Mouse (Mus musculus) midbrain, postnatal 0 days (tissue): Measurements from ENCODE around the gene Klf16. TPM values are rescaled to one million over a fixed set of nuclear protein-coding genes. Genes with fewer than 3 reads are reported as not detected.

Experiments used
- ATAC-seq: fragments of 200-750 bp; cut with Nextera tagmentation; 2 replicates; pipeline ENCODE4 v1.8.0; 2017; ENCODE audit warnings: moderate number of reproducible peaks, mild to moderate bottlenecking, moderate TSS enrichment, moderate library complexity; ENCODE audit not compliant: low FRiP score
- DNase-seq: peaks from one replicate; pipeline ENCODE4 v3.0.0-alpha.2; 2015; ENCODE audit warnings: low spot score
- H3K27ac ChIP-seq: fragments of 300-500 bp; sonication (generic); 2 replicates; pipeline ENCODE4 v1.5.1; 2014; ENCODE audit warnings: low read depth, mild to moderate bottlenecking, low read length, mixed read lengths
- H3K27me3 ChIP-seq: fragments of 300-500 bp; sonication (generic); 2 replicates; pipeline ENCODE4 v1.6.1; 2014; ENCODE audit warnings: low read length, control low read depth, mixed read lengths; ENCODE audit not compliant: insufficient read depth
- H3K36me3 ChIP-seq: fragments of 300-500 bp; sonication (generic); 2 replicates; pipeline ENCODE4 v1.6.1; 2014; ENCODE audit warnings: low read length, control low read depth, mixed read lengths; ENCODE audit not compliant: insufficient read depth
- H3K4me1 ChIP-seq: fragments of 300-500 bp; sonication (generic); 2 replicates; pipeline ENCODE4 v1.6.1; 2014; ENCODE audit warnings: mild to moderate bottlenecking, control low read depth, antibody characterized with exemption, low read length, mixed read lengths; ENCODE audit not compliant: insufficient read depth
- H3K4me2 ChIP-seq: fragments of 300-500 bp; sonication (generic); 2 replicates; pipeline ENCODE4 v1.6.1; 2014; ENCODE audit warnings: low read depth, mild to moderate bottlenecking, low read length, mixed read lengths; ENCODE audit not compliant: poor library complexity, severe bottlenecking
- H3K4me3 ChIP-seq: fragments of 300-500 bp; sonication (generic); 2 replicates; pipeline ENCODE4 v1.5.1; 2014; ENCODE audit warnings: low read depth, mild to moderate bottlenecking, low read length, moderate library complexity
- H3K9ac ChIP-seq: fragments of 300-500 bp; sonication (generic); replicated peaks from 2 replicates; pipeline ENCODE4 v1.6.1; 2014; ENCODE audit warnings: mild to moderate bottlenecking, low read length, moderate library complexity, mixed read lengths; ENCODE audit not compliant: poor library complexity, severe bottlenecking
- H3K9me3 ChIP-seq: fragments of 300-500 bp; sonication (generic); 2 replicates; pipeline ENCODE4 v1.6.1; 2016; ENCODE audit warnings: low read length, control low read depth
- CTCF ChIP-seq: IDR thresholded peaks from 2 replicates; pipeline ENCODE4 v1.5.1; 2016; ENCODE audit warnings: antibody characterized with exemption, mild to moderate bottlenecking
- WGBS: fragments of 180-500 bp; shearing (Covaris S2); extraction: QIAGEN DNeasy Blood & Tissue Kit; methylation state at CpG from one replicate; pipeline ENCODE4 v1.1.7; 2014; 5-methylcytosine and 5-hydroxymethylcytosine counted together
- polyA plus RNA-seq: library from polyadenylated mRNA; unstranded; fragments of >200 nt; fragmentation: Nextera tagmentation; extraction: Ambion mirVana; gene quantifications from 2 replicates; pipeline ENCODE4 v1.2.1, GENCODE M21; 2015
- total RNA-seq: library from RNA; depleted of rRNA; stranded (reverse); fragments of >200 nt; gene quantifications from 2 replicates; pipeline ENCODE4 v1.2.3, GENCODE M21; 2014

The Klf16 gene
- total and polyA plus RNA-seq, 2 experiments from 2014 or later, result 8.3 to 18.1 TPM

- H3K36me3 ChIP-seq, result peaks cover 18% of the 10 kb centered on the region
- H3K9ac ChIP-seq, result 0 out of 2 replicates have a peak overlapping the region, but pooled peaks have one; percentile 0
- TF ChIP-seq CTCF, result peak; percentile 96
- H3K4me1 ChIP-seq, result peaks cover 11% of the 10 kb centered on the region
- H3K27me3 ChIP-seq, result no peaks in the 10 kb centered on the region
- peak; percentile 77 for DNase-seq
- ATAC-seq, result peak; percentile 49
- WGBS, result 8% methylated on average over 17 of the region's 17 CpGs
- H3K4me2 ChIP-seq, result peak overlapping the region; percentile 39
- peak overlapping the region; percentile 65 for H3K27ac ChIP-seq
- no peak overlapping the region for H3K4me3 ChIP-seq
- no peaks in the 10 kb centered on the region for H3K9me3 ChIP-seq
Measured at GRCm38 (mm10) chr10:80566375-80567092, 10.6 kb downstream of the Klf16 start.

- peak; percentile 75 for ATAC-seq
- Histone ChIP-seq H3K4me2 (peak within 1 kb of the TSS; percentile 90), H3K36me3 (0 out of 2 replicates have a peak, but pooled peaks cover 2% of the 10 kb centered on the region), H3K9me3 (no peaks in the 10 kb centered on the region), H3K4me3 (peak within 1 kb of the TSS; percentile 86), H3K27ac (peak within 1 kb of the TSS; percentile 94), H3K4me1 (peaks cover 10% of the 10 kb centered on the region), H3K27me3 (no peaks in the 10 kb centered on the region), H3K9ac (peak within 1 kb of the TSS; percentile 92)
- peak; percentile 97 for DNase-seq
- under 1% methylated on average over 70 of the region's 72 CpGs for WGBS
- TF ChIP-seq CTCF, result peak; percentile 87
Measured at GRCm38 (mm10) chr10:80561116-80561944, 15.8 kb downstream of the Klf16 start, which contains the start of gene Rexo1. TSS of gene Rexo1 (minus strand) at chr10:80561560.

DNA sequence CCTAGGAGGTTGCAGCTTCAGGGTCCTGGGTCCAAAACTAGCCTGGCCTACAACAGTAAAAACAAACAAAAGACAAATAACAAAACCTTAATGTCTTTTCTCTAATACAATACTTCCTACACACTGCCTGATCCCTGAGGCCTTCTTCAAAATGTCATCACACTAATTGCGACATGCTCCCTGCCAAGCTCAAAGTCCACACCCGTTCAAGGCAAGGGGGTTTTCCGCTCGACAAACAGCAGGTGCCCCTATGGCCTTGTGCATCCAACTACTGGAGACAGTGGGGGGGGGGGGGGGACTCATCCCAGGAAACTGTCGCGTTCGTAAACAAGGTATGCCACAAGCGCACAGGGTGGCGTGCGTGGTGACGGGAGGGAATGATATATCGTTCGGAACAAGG, 16.5 kb downstream of the Klf16 start:
- H3K4me2 ChIP-seq, result peak overlapping the region; percentile 90
- no peaks in the 10 kb centered on the region for H3K27me3 ChIP-seq
- TF ChIP-seq CTCF, result no peak
- H3K27ac ChIP-seq, result peak overlapping the region; percentile 94; the same call in 1 of the 2 replicates
- 0 out of 2 replicates have a peak, but pooled peaks cover under 1% of the 10 kb centered on the region for H3K36me3 ChIP-seq
- DNase-seq, result no peak
- H3K4me1 ChIP-seq, result peaks cover 8% of the 10 kb centered on the region; the same call in 1 of the 2 replicates
- WGBS, result 3% methylated on average over 13 of the region's 13 CpGs
- H3K4me3 ChIP-seq, result peak overlapping the region; percentile 86
- H3K9me3 ChIP-seq, result no peaks in the 10 kb centered on the region
- peak overlapping the region; percentile 92 for H3K9ac ChIP-seq
- no peak for ATAC-seq

DNA sequence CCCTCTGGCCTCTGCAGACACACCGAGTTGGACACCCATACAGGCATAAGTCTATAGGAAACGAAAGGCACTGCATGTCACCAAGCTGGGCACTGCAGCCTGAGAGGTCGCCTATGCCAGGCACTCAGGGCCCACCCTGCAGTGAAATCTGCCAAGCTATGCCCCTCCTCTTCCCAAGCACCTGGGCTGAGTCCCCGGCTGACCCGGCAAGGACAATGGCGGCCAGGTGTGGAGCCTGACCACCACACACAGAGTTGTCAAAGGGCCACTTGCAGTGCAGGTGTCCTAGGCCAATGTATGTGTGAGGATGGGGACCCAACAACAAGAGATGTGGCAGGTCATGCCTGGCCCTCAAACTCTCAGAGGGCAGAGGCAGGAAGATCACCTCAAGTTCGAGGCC, 17.7 kb downstream of the Klf16 start:
- H3K9ac ChIP-seq, result no peak overlapping the region

DNA sequence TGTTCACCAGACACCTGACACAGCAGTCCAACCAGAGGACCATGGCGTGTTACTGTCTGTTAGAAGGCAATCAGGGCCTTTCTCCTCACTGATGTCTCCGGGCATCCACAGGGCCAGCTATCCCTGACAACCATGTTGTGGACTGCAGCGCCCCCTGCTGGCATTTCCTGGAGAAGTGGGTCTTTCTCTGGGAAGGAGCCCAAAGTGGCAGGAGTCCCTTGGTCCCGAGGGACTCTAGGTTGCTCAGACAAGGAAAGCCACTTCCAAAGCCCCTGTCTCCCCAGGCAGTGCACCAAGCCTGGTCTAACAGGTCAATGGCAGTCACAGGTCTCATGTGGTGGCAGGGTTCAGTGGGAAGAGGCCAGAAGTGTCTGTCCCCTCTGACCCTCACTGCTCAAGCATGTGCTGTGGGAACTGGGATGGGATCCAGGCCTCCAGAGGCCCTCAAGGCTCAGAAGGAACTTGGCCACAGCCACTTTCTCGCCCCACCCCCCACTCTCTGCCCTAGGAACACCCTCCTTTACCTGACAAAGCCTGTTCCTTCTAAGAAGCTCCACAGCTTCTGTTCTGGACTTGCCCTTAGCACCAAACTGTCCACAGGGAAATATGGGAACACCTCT, 19.7 kb downstream of the Klf16 start:
- peak; percentile 79 for TF ChIP-seq CTCF
- H3K4me1 ChIP-seq, result peaks cover 8% of the 10 kb centered on the region; the same call in 1 of the 2 replicates
- H3K27ac ChIP-seq, result no peak overlapping the region
- no peaks in the 10 kb centered on the region for H3K9me3 ChIP-seq
- no peak overlapping the region; the same call in 1 of the 2 replicates for H3K9ac ChIP-seq
- ATAC-seq, result no peak
- H3K4me3 ChIP-seq, result no peak overlapping the region
- WGBS, result 48% methylated on average over 5 of the region's 5 CpGs
- no peaks in the 10 kb centered on the region for H3K27me3 ChIP-seq
- DNase-seq, result peak; percentile 77
- no peaks in the 10 kb centered on the region for H3K36me3 ChIP-seq
- no peak overlapping the region for H3K4me2 ChIP-seq

More for the DNA sequence above, 17.7 kb downstream of the Klf16 start:
- Histone ChIP-seq H3K36me3 (no peaks in the 10 kb centered on the region), H3K4me3 (no peak overlapping the region), H3K9me3 (no peaks in the 10 kb centered on the region), H3K27me3 (no peaks in the 10 kb centered on the region), H3K4me2 (no peak overlapping the region), H3K4me1 (peaks cover 8% of the 10 kb centered on the region; the same call in 1 of the 2 replicates), H3K27ac (no peak overlapping the region)
- 90% methylated on average over 7 of the region's 7 CpGs for WGBS
- TF ChIP-seq CTCF, result no peak
- DNase-seq, result no peak
- no peak for ATAC-seq
